Mouse (Mus musculus): ENCODE data around the gene Gss. TPM values are rescaled to one million over a fixed set of nuclear protein-coding genes. Genes with fewer than 3 reads are reported as not detected.

Gene Gss
- polyA plus RNA-seq, 1 experiment: 20.6 TPM

DNA sequence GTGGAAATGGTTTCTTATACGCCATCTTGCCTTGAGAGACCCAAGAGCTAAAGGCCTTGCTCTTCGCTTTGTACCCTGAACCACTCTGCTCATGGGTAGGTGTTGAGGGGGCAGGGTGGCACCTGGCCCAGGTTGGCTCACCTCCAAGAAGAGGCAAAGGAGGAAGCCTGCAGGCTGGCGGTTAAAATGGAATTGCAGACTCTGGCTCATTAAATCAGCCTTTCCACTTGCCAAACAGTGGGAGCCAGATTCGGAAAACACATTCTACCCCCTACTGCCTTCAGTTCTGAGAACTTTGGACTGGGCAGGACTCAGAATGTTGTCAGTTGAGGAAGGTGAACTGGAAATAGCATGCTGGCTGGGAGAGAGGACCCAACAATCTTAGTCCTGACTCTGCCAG lies 17.9 kb downstream of the Gss start:
- no peaks in the 10 kb centered on the region for H3K27me3 ChIP-seq (ENCODE audit: control insufficient read depth, insufficient read depth, low read length)
- no peak overlapping the region for H3K27ac ChIP-seq (ENCODE audit: control insufficient read depth, insufficient read depth, low read length)
- 90% methylated on average over 4 of the region's 4 CpGs for WGBS
- H3K4me3 ChIP-seq (ENCODE audit: control insufficient read depth, insufficient read depth, low read length): no peak overlapping the region
- no peak for DNase-seq
- H3K36me3 ChIP-seq (ENCODE audit: control insufficient read depth, insufficient read depth, low read length): peaks cover 4% of the 10 kb centered on the region; the same call in 1 of the 2 replicates
- H3K4me1 ChIP-seq (replicated peaks; ENCODE audit: control insufficient read depth, insufficient read depth, low read length): no peaks in the 10 kb centered on the region
- no peak for TF ChIP-seq POLR2A (IDR thresholded peaks at IDR 0.05; ENCODE audit: control insufficient read depth, extremely low read depth, insufficient read depth, low read length, poor library complexity)
- TF ChIP-seq CTCF (IDR thresholded peaks at IDR 0.05; ENCODE audit: borderline replicate concordance, control insufficient read depth, extremely low read depth, insufficient read depth, low read length, poor library complexity): no peak

- DNase-seq: no peak
- WGBS: over 99% methylated on average over 7 of the region's 7 CpGs
- H3K36me3 ChIP-seq (ENCODE audit: control insufficient read depth, insufficient read depth, low read length): peaks cover 4% of the 10 kb centered on the region; the same call in 1 of the 2 replicates
- no peak overlapping the region for H3K4me3 ChIP-seq (ENCODE audit: control insufficient read depth, insufficient read depth, low read length)
- no peaks in the 10 kb centered on the region for H3K27me3 ChIP-seq (ENCODE audit: control insufficient read depth, insufficient read depth, low read length)
- H3K4me1 ChIP-seq (replicated peaks; ENCODE audit: control insufficient read depth, insufficient read depth, low read length): no peaks in the 10 kb centered on the region
- TF ChIP-seq CTCF (IDR thresholded peaks at IDR 0.05; ENCODE audit: borderline replicate concordance, control insufficient read depth, extremely low read depth, insufficient read depth, low read length, poor library complexity): no peak
- TF ChIP-seq POLR2A (IDR thresholded peaks at IDR 0.05; ENCODE audit: control insufficient read depth, extremely low read depth, insufficient read depth, low read length, poor library complexity): no peak
- H3K27ac ChIP-seq (ENCODE audit: control insufficient read depth, insufficient read depth, low read length): no peak overlapping the region
These were observed 18.6 kb downstream of the Gss start for GRCm38 (mm10) chr2:155573996-155574395.

DNA sequence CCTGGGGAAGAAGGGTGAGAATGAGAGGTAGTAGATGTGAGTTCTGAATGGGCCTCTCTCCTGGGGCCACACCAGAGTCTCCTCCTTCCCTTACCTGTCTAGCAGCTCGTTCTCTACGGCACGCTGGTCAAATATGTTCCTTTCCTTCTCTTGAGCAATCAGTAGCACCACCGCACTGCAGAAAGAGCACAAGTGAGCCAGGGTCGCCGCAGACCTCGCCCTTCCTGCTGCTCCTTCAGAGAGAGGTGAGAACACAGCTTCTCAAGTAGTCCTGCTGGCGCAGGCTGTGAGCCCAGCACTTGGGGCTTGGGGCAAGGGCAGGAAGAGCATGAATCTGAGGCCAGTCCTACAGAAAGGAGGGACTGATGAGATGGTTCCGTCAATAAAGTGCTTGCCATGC lies 19.6 kb downstream of the Gss start:
- Histone ChIP-seq H3K27ac (ENCODE audit: control insufficient read depth, insufficient read depth, low read length) (no peak overlapping the region), H3K4me3 (ENCODE audit: control insufficient read depth, insufficient read depth, low read length) (no peak overlapping the region), H3K27me3 (ENCODE audit: control insufficient read depth, insufficient read depth, low read length) (no peaks in the 10 kb centered on the region), H3K36me3 (ENCODE audit: control insufficient read depth, insufficient read depth, low read length) (0 out of 2 replicates have a peak, but pooled peaks cover under 1% of the 10 kb centered on the region), H3K4me1 (replicated peaks; ENCODE audit: control insufficient read depth, insufficient read depth, low read length) (no peaks in the 10 kb centered on the region)
- no peak for TF ChIP-seq POLR2A (IDR thresholded peaks at IDR 0.05; ENCODE audit: control insufficient read depth, extremely low read depth, insufficient read depth, low read length, poor library complexity)
- no peak for TF ChIP-seq CTCF (IDR thresholded peaks at IDR 0.05; ENCODE audit: borderline replicate concordance, control insufficient read depth, extremely low read depth, insufficient read depth, low read length, poor library complexity)
- DNase-seq: no peak
- 95% methylated on average over 9 of the region's 9 CpGs for WGBS

DNA sequence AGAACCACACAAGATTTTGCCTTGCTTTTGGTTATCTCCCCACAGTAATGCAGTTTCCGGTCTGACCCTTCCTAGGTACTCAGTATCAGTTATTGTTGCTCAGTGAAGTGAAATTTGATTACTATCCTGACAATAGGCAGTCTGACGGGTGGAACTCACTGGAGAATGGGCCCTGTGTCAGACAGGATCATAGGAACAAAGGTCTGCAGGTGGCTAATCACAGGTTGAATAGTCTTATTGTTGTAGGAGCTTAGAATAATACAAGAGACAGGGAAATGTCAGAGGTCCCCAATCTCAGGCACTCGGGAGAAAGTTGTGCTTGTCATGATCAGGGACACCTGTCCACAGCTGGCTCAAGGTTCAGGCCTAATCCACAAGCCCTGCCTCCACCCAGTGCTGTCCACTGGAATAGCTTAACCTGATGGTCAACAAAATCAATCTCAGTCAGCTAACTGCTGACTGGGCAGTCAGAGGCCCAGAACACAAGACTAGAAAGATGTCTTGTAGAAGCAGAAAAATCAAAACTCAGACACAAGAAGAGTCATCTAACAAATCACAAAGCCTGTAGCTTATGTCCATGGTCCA lies 23.3 kb downstream of the Gss start:
- TF ChIP-seq POLR2A (IDR thresholded peaks at IDR 0.05; ENCODE audit: control insufficient read depth, extremely low read depth, insufficient read depth, low read length, poor library complexity) (no peak), CTCF (IDR thresholded peaks at IDR 0.05; ENCODE audit: borderline replicate concordance, control insufficient read depth, extremely low read depth, insufficient read depth, low read length, poor library complexity) (no peak)
- H3K27me3 ChIP-seq (ENCODE audit: control insufficient read depth, insufficient read depth, low read length): no peaks in the 10 kb centered on the region
- no peaks in the 10 kb centered on the region for H3K4me1 ChIP-seq (replicated peaks; ENCODE audit: control insufficient read depth, insufficient read depth, low read length)
- no peak overlapping the region for H3K27ac ChIP-seq (ENCODE audit: control insufficient read depth, insufficient read depth, low read length)
- no peak for DNase-seq
- 0 out of 2 replicates have a peak, but pooled peaks cover 3% of the 10 kb centered on the region for H3K36me3 ChIP-seq (ENCODE audit: control insufficient read depth, insufficient read depth, low read length)
- H3K4me3 ChIP-seq (ENCODE audit: control insufficient read depth, insufficient read depth, low read length): no peak overlapping the region
- 91% methylated on average over 3 of the region's 3 CpGs for WGBS

DNA sequence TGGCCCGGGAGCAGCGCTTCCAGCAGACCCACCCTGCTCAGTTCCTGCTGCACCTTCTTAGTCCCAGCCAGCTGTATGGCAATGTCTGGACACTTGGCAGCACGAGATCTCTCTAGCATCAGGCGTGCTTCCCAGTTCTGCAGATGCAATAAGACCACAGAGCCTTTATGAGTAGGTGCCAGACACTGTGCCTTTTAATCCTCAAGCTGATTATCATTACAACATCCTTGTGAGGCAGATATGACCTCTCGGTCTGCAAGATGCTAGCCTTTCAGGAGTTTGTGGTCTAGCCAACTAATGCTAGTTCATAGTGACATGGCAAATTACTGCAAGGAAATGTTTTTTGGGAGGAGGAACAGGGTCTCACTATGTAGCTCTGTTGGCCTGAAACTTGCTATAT lies 24.9 kb downstream of the Gss start:
- no peak overlapping the region for H3K27ac ChIP-seq (ENCODE audit: control insufficient read depth, insufficient read depth, low read length)

GRCm38 (mm10) chr2:155562934-155563333 lies 29.7 kb downstream of the Gss start:
- H3K4me1 ChIP-seq (replicated peaks; ENCODE audit: control insufficient read depth, insufficient read depth, low read length): no peaks in the 10 kb centered on the region
- H3K27me3 ChIP-seq (ENCODE audit: control insufficient read depth, insufficient read depth, low read length): no peaks in the 10 kb centered on the region
- no peak for TF ChIP-seq CTCF (IDR thresholded peaks at IDR 0.05; ENCODE audit: borderline replicate concordance, control insufficient read depth, extremely low read depth, insufficient read depth, low read length, poor library complexity)
- no peak for TF ChIP-seq POLR2A (IDR thresholded peaks at IDR 0.05; ENCODE audit: control insufficient read depth, extremely low read depth, insufficient read depth, low read length, poor library complexity)
- DNase-seq: no peak
- no peak overlapping the region for H3K4me3 ChIP-seq (ENCODE audit: control insufficient read depth, insufficient read depth, low read length)
- H3K36me3 ChIP-seq (ENCODE audit: control insufficient read depth, insufficient read depth, low read length): peaks cover 3% of the 10 kb centered on the region; the same call in 1 of the 2 replicates
- no peak overlapping the region for H3K27ac ChIP-seq (ENCODE audit: control insufficient read depth, insufficient read depth, low read length)
- WGBS: 92% methylated on average over 4 of the region's 4 CpGs

More for the DNA sequence above, 24.9 kb downstream of the Gss start:
- TF ChIP-seq POLR2A (IDR thresholded peaks at IDR 0.05; ENCODE audit: control insufficient read depth, extremely low read depth, insufficient read depth, low read length, poor library complexity) (no peak), CTCF (IDR thresholded peaks at IDR 0.05; ENCODE audit: borderline replicate concordance, control insufficient read depth, extremely low read depth, insufficient read depth, low read length, poor library complexity) (no peak)
- 88% methylated on average over 5 of the region's 5 CpGs for WGBS
- Histone ChIP-seq H3K4me3 (ENCODE audit: control insufficient read depth, insufficient read depth, low read length) (no peak overlapping the region), H3K4me1 (replicated peaks; ENCODE audit: control insufficient read depth, insufficient read depth, low read length) (no peaks in the 10 kb centered on the region), H3K36me3 (ENCODE audit: control insufficient read depth, insufficient read depth, low read length) (0 out of 2 replicates have a peak, but pooled peaks cover 3% of the 10 kb centered on the region), H3K27me3 (ENCODE audit: control insufficient read depth, insufficient read depth, low read length) (no peaks in the 10 kb centered on the region)
- DNase-seq: no peak
